Mouse (Mus musculus) thymus, adult 2 months (tissue): ENCODE measurements around the gene Camk2n1.

Source experiments
- CTCF ChIP-seq: fragments of 200-500 bp; IDR thresholded peaks from 2 replicates; pipeline ENCODE4 v1.5.1; 2012; ENCODE audit warnings: mild to moderate bottlenecking, control low read depth, low read length, moderate library complexity, borderline replicate concordance; ENCODE audit not compliant: control insufficient read depth, poor library complexity, insufficient read depth; ENCODE audit errors: extremely low read depth
- POLR2A ChIP-seq: fragments of 200-500 bp; IDR thresholded peaks from 2 replicates; pipeline ENCODE4 v1.6.1; 2012; ENCODE audit warnings: mild to moderate bottlenecking, low read length, control low read depth, moderate library complexity; ENCODE audit not compliant: control insufficient read depth, poor library complexity, insufficient read depth; ENCODE audit errors: extremely low read depth

- no peak for TF ChIP-seq POLR2A
- no peak for TF ChIP-seq CTCF
Measured at GRCm38 (mm10) chr4:138449636-138450314, 4.3 kb upstream of the Camk2n1 start.
